Mouse (Mus musculus): ENCODE data around the gene Ttc23. TPM values are rescaled to one million over a fixed set of nuclear protein-coding genes. Genes with fewer than 3 reads are reported as not detected.
A peak's percentile ranks its signal among the peaks of the same experiment; 100 is the strongest.

Ttc23 gene
- total RNA-seq, 2 experiments from 2014 or later: 24.7 to 27.2 TPM

DNA sequence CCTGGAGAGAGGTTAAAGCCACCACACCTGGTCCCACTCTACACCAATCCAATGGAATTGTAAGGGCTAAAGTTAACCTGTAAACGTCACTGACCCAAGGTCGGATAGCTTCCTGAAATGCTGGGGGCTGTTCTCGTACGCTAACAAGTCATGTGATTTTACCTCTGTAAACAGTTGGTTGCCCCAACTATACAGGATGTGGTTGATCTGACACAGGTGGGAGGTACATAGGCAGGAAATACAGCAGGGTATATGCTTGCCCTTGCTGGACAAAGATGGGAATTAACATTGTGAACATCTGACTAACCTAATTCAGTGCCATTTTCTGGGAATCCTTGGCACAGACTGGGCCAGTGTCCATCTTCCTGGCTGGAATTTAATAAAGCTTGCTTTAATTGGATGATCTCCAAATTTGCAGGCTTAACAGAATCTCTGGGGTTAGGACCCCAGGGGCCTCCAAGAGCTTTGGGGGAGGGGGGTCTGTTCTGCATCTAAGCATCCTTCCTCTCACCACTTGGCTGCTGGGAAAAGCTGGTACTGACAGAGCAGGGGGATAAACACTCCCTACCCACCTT is 100.6 kb downstream of the Ttc23 start:
- no peak for DNase-seq

DNA sequence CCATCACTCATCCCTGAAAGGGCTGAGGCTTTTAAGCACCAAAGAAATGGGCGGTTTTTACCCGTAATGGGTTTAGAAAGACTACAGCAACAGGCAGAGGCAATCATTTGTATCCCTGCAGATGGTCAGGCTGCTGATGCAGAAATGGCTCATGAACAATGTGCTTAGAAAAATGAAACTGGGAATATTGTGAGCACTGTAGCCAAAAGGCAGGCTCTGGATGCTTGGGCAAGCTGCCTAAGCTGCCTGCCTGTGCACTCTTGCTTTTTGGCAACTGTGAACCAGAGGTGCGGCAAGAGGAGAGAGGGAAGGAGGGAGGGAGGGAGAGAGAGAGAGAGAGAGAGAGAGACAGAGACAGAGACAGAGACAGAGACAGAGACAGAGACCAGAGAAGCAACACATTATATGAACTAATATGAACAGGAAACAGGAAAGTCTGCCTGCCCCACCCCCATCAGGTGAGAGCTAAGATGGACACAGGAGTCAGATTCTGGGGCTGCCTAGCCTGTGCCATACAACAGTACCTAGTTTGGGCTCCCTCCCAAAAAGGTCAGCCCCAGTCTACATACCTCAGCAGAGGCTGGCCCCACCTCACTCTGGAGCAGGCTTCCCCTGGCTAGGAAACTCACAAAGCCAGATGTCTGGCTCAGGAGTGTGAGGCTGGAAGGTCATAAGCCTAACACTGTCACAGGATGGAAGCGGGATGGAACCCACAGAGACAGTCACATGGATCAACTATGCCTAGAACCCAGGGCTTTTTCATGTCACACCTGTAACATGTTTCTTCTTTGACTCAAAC is 102.4 kb downstream of the Ttc23 start:
- no peak for DNase-seq

DNA sequence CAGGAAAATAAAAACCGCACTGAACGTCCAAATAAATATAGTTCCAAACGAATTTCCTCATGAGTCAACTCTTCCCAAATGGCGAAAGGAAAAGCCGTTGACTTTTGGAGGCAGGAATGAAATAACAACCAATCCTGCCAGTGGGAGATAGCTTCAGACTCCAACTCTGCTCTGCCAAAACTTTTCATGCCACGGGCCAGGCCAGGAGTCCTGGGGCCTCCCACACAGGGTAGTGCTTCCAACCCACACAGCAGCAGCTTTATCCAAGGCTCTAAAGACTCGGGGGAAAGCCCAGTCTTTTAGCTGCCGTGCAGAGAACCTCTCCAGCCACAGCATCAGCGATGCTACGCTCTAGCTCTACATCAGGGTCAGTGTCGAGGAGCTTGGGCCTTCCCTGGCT is 107.4 kb downstream of the Ttc23 start:
- DNase-seq: no peak

DNA sequence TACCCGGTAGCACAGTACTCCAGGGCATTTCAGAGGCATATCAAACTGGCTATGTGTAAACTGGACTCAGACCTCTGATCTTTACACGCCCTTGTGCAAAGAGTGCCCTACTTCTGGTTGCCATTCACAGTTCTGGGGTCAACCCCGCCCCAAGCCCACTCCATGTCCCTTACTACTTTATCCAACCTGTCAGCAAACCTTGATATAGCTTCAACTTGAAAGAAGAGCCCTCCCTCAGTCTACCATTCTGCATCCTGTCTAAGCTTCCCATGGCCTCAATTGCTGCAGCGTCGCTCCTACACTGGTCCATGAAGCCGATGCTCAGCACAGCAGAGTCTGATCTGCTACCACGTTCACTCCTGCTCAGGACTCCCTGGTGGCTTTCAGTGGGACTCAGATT is 108.2 kb downstream of the Ttc23 start:
- DNase-seq: no peak

DNA sequence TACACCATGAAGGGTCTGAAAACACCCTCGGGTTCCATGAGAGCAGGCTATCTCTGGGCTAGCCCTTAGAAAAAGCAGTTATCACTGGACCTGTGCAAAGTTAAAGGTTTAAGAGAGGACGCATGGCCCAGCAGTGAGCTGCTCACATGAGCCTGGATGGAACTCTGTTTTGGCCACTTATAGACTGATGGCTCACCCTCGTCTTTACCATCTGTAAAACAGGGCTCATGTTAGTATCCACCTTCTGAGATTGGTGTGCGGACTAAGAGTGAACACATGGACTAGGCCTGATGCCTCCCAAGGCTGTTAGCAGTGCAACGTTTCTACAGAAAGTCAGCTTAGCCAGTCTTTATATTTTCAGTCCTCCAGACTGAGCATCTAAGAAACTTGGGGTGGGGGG is 109.4 kb downstream of the Ttc23 start:
- no peak for DNase-seq

DNA sequence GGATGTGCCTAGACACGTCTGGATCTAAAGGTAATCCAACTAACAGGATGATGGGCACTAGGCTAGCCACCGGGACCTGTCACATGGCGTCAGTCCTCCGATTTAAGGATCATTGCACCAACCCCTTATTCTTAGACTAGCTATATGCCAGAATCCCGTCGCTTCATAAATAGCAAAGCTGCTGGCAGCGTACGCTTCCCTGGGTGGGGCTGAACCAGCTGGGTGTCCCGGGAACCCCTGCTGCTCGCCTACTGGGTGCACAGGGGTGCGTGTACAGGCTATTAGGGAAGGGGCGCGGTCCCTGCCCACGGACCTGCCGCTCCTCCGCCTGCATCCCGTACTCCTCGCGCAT is 111.3 kb downstream of the Ttc23 start:
- no peak for DNase-seq

DNA sequence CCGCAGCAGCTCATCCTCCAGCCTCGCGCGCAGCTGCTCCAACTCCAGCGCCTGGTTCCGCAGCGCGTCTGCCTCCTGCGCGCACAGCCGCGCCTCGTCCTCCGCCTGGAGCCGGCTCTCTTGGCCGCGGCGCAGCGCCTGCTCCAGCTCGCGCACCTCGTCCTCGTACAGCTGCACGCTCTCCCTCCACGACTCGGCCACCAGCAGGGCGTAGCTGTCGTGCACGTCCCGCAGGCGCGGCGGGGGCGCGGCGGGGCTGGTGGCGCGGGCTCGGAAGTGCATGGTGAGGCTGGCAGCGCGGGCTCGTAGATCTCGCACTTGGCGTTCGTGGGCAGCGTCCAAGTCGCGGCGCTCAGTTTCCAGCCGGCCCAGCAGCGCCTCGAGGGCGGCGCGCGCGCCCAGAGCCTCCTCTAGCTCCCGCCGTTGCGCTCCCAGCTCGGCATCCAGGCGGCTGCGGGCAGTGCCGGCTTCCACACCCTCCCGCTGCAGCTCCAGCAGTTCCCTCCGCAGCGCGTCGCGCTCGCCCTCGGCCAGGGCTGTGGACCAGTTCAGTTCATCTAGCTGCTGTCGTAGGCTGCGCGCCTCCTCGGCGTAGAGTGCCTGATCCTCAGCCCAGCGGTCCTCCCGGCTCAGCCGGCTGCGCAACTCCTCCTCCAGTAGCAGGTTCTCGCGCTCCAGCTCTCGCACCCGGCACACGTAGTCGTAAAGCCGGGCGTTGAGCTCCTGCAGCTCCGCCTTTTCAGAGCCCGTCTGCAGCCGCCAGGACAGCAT is 111.8 kb downstream of the Ttc23 start:
- DNase-seq: peak; percentile 74

DNA sequence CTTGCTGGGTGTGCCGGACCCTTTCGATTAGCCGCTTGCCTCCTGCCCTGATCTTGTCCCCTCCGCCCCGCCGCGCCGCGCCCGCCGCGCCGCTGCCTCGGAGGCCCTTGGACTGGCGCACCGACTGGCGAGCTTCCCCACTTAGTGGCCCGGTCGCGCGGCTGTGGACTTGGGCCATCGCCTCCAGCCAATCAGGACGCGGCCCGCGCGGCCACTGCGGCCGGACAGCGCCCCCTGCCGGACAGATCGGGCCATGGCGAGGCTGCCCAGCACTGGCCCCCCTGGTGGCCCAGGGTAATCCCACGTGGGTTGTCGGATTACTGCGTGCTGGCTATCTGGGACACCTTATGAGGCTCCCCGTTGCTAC is 112.4 kb downstream of the Ttc23 start, which contains the start of gene Synm:
Synm (minus strand) TSS at position 114 of the 367 bp plus-strand sequence.
- peak; percentile 99 for DNase-seq

DNA sequence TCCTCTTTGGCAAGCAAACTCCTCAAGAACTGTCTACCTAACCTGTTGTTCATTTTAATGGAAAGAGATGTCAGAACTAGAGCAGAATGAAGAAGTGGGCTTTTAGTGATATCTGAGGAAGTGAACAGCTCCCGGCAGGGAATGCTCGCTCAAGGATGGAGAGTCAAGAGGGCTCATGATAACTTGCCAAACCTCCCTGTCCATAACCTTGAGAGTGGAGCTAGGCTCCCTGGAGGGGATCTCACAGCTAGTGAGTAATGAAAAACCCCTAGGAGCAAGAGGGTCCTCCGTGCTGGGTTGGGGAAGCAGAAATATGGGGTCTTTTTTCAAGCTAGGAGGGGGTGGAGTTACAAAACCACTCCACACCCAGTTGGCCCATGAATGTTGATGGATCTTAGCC is 116.4 kb downstream of the Ttc23 start:
- no peak for DNase-seq

DNA sequence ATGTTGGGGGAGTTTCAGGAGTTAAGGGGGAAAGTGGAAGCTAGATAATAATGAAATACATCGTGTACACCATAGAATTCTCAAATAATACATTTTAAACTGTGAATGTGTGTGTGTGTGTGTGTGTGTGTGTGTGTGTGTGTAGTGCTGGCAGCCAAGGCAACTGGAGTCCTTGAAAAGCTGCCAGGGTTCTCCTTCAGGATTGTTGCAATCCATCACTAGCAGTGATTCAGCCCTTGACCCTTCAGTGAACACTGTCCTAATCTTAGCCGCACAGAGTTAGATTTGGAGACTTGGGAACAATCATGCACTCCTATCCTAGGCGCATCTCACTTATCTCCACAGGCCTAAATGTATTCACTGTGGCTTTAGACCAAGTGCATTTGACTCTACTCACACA is 120.9 kb downstream of the Ttc23 start:
- no peak for DNase-seq

DNA sequence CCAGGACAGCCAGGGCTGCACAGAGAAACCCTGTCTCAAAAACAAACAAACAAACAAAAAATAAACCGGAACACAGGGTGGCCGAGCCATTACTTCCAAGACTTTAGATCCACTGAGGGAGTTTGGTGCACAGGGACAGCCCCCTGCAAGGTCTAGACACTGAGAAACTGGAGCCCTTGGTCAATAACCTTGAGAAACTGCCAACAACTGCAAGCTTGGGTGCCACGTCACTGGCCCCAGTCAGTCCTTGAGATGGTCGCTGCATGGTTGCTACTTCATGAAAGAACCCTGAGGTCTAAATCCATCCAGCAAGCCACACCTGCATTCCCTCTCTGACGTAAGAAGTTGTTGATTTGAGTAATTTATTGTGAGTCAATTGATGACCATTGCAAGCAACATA is 122.3 kb downstream of the Ttc23 start:
- DNase-seq: no peak

DNA sequence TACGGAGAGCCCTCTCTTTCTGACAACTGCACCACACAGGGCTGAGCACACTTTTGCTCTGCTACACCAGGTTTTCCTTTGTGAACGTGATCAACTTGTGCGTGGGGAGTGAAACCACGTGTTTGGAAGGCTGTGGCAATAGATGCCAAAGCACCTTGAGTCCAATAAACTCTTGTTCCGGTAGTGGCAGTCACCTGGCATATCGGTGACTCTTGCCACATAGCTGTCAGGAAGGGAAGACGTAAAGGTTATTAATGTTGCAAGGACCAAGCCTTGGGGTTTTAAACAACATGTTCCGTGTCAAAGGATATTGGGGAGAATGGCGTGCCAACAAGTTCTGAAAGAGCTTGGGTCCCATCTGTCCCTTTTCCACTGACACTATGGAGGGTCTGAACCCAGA is 125.0 kb downstream of the Ttc23 start:
- no peak for DNase-seq

DNA sequence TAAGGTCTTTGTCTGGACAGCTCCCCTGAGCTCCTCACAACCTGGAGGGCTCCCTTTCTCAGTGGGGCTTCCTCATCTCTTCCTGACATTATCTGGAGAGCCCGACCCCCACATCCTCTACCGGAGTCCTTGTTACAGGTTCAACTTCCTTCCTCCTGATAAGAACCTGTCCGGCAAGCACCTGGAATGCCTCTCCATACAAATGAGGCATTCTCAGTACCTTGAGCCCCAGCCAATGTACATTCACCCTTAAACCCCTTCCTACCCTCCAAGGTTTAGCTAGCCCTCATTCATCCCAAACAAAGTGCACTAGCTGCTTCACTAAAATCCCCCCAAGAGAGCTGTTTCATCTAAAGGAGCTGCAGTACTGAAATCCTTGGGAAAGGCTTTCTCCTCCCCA is 128.4 kb downstream of the Ttc23 start:
- no peak for DNase-seq

DNA sequence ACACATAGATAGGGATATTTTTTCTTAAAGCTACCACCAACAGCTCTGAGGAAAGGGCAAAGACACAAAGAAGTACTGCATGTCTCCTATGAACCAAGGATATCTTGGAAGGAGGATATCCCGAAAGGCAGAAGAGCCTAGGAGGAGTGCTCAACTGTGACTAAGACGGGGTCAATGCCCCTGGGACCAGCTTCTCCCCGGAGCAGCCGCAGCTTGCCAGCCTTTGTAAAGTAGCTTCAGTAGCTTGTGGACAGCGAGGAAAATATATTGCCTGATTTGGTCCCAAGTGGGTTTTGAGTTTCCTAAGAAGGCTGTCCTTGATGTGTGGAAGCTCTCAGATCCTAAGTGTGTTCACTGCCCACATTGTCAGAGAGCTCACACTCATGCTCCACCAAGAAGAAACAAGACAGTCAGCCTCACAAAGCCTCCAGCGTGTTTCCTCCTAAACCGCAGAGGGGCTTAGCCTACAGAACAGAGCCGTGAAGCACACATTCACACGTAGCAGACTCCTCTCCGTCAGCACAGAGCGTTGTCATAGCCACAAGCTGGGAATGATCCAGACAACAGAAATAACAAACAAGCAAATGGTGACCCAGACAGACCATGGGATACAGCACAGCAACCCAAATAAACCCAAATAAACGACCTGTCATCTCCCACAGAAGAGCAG is 129.6 kb downstream of the Ttc23 start:
- DNase-seq: no peak

DNA sequence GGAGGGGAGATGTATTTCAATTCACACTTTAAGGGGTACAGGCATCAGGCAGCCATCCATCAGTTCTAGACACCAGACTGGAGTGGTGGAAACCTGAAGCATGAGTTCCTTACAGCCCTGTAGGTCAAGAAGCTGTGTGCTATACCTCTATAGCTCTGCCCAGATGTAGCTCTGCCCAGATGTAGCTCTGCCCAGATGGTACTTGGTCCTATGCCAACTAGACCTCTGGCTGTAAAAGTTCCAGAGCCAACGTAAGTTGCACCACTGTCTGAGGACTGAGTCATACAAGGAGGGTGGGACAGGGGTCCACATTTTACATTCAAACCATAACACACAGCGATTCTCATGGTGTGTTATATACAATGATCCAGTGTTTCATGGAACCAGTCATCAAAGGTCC is 140.7 kb downstream of the Ttc23 start:
- no peak for DNase-seq

DNA sequence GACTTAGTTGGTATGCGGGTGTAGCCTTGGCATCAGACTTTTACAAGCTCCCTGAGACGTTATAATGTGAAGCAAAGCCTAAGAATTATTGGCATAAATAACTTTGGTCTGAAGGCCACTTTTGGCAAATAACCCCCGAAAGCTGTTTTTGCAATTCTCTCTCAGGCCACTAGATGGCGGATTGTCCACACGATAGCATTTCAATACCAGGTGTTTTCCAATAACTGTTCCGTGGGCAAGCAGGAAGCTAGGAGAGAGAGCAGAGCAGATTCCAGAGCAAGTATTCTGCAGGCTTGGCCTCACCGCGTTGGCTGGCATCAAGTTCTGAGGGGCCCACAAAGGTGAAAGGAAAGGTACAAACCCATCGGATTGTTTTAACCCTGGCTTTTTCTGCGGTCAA is 141.5 kb downstream of the Ttc23 start:
- DNase-seq: peak; percentile 60

DNA sequence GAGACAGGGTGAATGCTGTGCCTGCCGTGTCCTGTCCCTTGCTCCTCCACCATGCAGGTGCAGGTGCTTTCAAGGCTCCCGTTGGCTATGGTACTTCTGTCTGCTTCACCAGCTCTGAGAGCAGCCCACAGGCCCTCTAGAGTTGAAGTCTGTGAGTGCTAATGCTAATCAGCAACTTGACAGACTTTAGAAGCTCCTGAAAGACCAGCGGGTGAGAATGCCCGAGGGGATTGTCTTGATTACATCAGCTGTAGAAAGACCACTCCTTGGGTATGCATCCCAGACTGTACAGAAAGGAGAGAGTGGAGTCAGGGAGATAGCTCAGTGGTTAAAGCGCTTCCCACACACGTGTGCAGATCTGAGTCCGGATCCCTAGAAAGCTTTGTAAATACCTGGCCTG is 144.0 kb downstream of the Ttc23 start:
- DNase-seq: no peak

DNA sequence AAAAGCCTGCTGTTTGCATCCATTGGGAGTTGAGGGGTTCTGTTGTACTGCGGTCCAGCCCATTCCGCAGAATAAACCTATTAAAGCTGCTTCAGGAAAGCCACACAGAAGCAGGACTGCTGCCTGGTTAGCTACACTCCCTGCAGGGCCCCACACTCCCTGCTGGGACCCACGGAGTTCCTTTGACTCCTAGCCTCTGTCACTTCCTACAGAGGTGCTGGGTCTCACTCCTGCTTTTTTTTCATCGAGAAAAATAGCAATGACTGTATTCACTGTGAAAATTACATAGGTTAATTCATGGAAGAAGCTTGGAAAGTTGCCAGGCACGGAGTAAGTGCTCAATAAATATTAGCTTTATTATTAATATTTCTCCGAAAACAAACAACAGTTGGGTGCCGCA is 146.2 kb downstream of the Ttc23 start:
- no peak for DNase-seq

DNA sequence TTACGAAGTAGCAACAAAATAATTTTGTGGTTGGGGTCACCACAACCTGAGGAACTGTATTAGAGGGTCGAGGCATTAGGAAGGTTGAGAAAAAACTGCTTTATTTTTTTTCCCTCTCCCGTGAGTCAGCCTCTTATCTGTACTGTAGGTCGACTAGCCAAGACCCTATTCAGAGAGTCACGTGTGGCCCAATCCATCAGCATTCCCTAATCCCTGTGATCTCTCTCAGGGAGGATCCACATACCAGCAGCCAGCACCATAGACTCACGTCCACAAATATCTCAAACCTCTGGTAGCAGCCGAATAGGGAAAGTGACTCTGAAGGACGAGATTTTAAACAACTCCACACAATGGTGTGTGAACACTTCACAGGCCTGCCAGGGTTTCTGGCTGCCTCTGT is 149.9 kb downstream of the Ttc23 start:
- DNase-seq: no peak

DNA sequence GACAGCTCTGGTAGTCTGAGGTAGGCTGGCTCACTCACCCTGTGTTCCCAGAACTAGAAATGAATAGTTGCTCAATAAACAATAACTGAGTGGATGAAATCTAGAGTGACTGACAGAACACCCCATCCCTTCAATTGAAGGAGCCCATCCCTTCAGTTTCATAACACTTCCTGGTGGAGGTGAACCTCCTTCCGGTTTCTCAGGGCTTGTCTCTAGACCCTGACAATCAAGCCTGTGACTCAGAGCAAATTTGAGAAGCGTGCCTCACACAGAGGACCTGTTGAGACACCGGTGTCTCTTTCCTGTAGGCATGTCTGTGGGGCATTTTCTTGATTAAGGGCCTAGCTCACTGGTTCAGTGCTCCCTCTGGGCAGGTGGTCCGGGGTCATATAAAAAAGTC is 151.3 kb downstream of the Ttc23 start:
- no peak for DNase-seq

DNA sequence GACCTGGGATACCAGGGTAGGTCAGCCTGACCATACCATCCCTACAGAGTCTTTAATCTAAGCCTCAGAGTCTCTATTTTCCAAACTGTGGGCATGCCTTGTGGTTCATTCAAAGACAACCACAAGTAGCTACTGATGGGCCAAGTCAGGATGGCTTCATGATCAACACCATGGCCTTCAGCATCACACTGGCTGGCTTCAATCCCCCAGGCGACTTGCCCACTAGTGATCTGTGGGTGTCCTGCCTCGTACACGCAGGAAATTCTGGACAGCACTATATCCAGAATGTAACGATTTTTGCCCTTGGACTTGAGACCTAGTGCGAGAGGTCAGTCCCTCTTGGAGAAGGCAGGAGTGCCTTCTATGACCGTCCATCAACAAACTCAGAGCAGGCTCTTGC is 153.3 kb downstream of the Ttc23 start:
- no peak for DNase-seq

DNA sequence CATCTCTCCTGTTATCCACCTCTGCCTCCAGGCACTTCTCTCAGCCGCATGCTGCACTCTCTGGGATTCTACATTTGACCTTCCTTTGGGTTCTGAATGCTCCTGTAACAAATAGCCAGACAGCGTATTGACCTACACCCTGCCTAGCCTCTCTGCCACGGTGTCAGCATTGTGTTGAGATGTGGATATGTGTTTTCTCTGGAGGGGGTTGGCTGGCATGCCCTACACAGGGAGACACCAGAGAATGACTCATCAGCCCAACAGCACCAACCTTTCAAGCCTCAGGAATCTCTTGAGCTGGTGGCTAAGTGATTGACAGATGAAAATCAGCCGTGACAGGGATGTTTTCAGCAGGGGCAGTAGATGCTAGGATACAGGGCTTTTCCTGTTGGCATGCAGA is 153.8 kb downstream of the Ttc23 start:
- no peak for DNase-seq
